ENCODE assay signal across 29 mouse cellular contexts in the genomic region with DNA sequence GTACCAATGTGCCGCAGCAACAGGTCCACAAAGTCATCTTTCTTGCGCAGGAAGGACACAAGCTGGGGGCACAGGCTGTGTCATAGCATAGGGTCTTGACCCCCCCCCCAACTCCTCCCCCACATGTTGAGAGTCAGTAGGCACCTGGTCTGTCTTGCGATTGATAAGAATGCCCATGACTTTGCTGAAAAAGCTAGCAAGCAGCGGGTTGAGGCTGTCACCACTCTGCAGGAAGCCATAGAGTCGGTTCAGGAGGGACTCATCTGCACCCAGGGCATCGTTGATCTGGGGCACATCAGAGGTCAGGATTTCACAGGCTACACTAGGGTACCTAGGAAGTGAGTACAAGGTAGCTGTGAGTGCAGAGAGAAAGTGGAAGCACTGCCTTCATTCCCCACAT. TPM values are rescaled to one million over a fixed set of nuclear protein-coding genes. Genes with fewer than 3 reads are reported as not detected.
DNase-seq lines count a peak whose midpoint lies in the region; ATAC-seq lines count a peak whose summit lies in the region.
"Had no signal": no experiment of that assay in that cellular context is flagged by ENCODE, and none has a peak within 500 bp of the region (broad histone marks: within the 10 kb centered on the region; RNA-seq: fewer than 3 reads in every experiment).

No protein-coding gene starts in this region.

- no peak overlapping the region for H3K4me3 ChIP-seq in liver, embryonic 11.5 days (ENCODE audit: low read depth, low read length)
- no peak overlapping the region for H3K4me3 ChIP-seq in midbrain, embryonic 11.5 days (ENCODE audit: low read depth, low read length)
- H3K4me3 ChIP-seq in midbrain, embryonic 16.5 days (ENCODE audit: low read depth, low read length), result no peak overlapping the region
- H3K4me3 ChIP-seq in liver, embryonic 13.5 days (replicated peaks), result no peak overlapping the region
- no peak overlapping the region for H3K4me3 ChIP-seq in hindbrain, embryonic 16.5 days (ENCODE audit: low read length)
- H3K4me3 ChIP-seq: forebrain, embryonic 12.5 days; forebrain, embryonic 15.5 days; heart, adult 2 months; heart, embryonic 10.5 days; heart, embryonic 13.5 days; hindbrain, embryonic 15.5 days had no signal

- peaks cover 23% of the 10 kb centered on the region for H3K4me1 ChIP-seq in liver, embryonic 11.5 days (replicated peaks; ENCODE audit: control insufficient read depth, insufficient read depth, low read length)
- no peaks in the 10 kb centered on the region for H3K4me1 ChIP-seq in midbrain, embryonic 11.5 days (ENCODE audit: control insufficient read depth, insufficient read depth, low read length)
- H3K4me1 ChIP-seq in midbrain, embryonic 16.5 days (ENCODE audit: control insufficient read depth, insufficient read depth, low read length), result no peaks in the 10 kb centered on the region
- peaks cover 50% of the 10 kb centered on the region for H3K4me1 ChIP-seq in liver, embryonic 13.5 days (replicated peaks)
- H3K4me1 ChIP-seq in hindbrain, embryonic 16.5 days (ENCODE audit: control insufficient read depth, insufficient read depth, low read depth, low read length), result no peaks in the 10 kb centered on the region
- H3K4me1 ChIP-seq: forebrain, embryonic 12.5 days; forebrain, embryonic 15.5 days; hindbrain, embryonic 15.5 days had no signal

- no peak overlapping the region for H3K9ac ChIP-seq in liver, embryonic 11.5 days (ENCODE audit: low read depth, low read length)
- no peak overlapping the region for H3K9ac ChIP-seq in midbrain, embryonic 11.5 days (ENCODE audit: low read length)
- H3K9ac ChIP-seq in midbrain, embryonic 16.5 days (ENCODE audit: low read depth, low read length), result no peak overlapping the region
- H3K9ac ChIP-seq in liver, embryonic 13.5 days, result no peak overlapping the region
- no peak overlapping the region for H3K9ac ChIP-seq in hindbrain, embryonic 16.5 days (ENCODE audit: low read depth, low read length)
- H3K9ac ChIP-seq: forebrain, embryonic 12.5 days; forebrain, embryonic 15.5 days; hindbrain, embryonic 15.5 days had no signal

- WGBS in liver, embryonic 11.5 days, result 59% methylated on average over 6 of the region's 6 CpGs
- WGBS in midbrain, embryonic 11.5 days, result 95% methylated on average over 6 of the region's 6 CpGs
- WGBS in midbrain, embryonic 16.5 days, result 89% methylated on average over 6 of the region's 6 CpGs
- 45% methylated on average over 6 of the region's 6 CpGs for WGBS in liver, embryonic 13.5 days (ENCODE audit: insufficient replicate concordance)
- WGBS in hindbrain, embryonic 16.5 days, result 96% methylated on average over 6 of the region's 6 CpGs

- ATAC-seq in liver, embryonic 11.5 days (replicated peaks; ENCODE audit: low FRiP score), result peak; percentile 32; the same call in 1 of the 2 replicates
- no peak for ATAC-seq in midbrain, embryonic 11.5 days (ENCODE audit: low FRiP score)
- ATAC-seq in midbrain, embryonic 16.5 days, result no peak
- ATAC-seq in liver, embryonic 13.5 days (ENCODE audit: low read depth), result peak; percentile 40; the same call in 1 of the 2 replicates
- peak; percentile 17; the same call in 1 of the 2 replicates for ATAC-seq in megakaryocyte-erythroid progenitor cell, adult 5-6 weeks (replicated peaks; ENCODE audit: low FRiP score, low TSS enrichment, poor library complexity, severe bottlenecking)
- ATAC-seq in hindbrain, embryonic 16.5 days, result no peak
- ATAC-seq: forebrain, embryonic 15.5 days had no signal

- no peaks in the 10 kb centered on the region for H3K9me3 ChIP-seq in liver, embryonic 11.5 days (ENCODE audit: control insufficient read depth, low read length)
- H3K9me3 ChIP-seq in midbrain, embryonic 11.5 days (ENCODE audit: control insufficient read depth, low read length), result no peaks in the 10 kb centered on the region
- no peaks in the 10 kb centered on the region for H3K9me3 ChIP-seq in midbrain, embryonic 16.5 days (replicated peaks; ENCODE audit: control insufficient read depth, low read length, poor library complexity, severe bottlenecking)
- no peaks in the 10 kb centered on the region for H3K9me3 ChIP-seq in liver, embryonic 13.5 days (replicated peaks)
- H3K9me3 ChIP-seq in hindbrain, embryonic 16.5 days (ENCODE audit: control insufficient read depth, low read length), result no peaks in the 10 kb centered on the region
- H3K9me3 ChIP-seq: forebrain, embryonic 12.5 days; forebrain, embryonic 15.5 days; heart, embryonic 10.5 days; heart, embryonic 13.5 days; hindbrain, embryonic 15.5 days had no signal

- H3K36me3 ChIP-seq in liver, embryonic 11.5 days (ENCODE audit: control insufficient read depth, insufficient read depth, low read length), result peaks cover 59% of the 10 kb centered on the region
- H3K36me3 ChIP-seq in midbrain, embryonic 11.5 days (ENCODE audit: control insufficient read depth, insufficient read depth, low read length), result peaks cover 23% of the 10 kb centered on the region
- H3K36me3 ChIP-seq in midbrain, embryonic 16.5 days (ENCODE audit: control insufficient read depth, insufficient read depth, low read length), result peaks cover 48% of the 10 kb centered on the region
- peaks cover 95% of the 10 kb centered on the region for H3K36me3 ChIP-seq in liver, embryonic 13.5 days
- peaks cover 41% of the 10 kb centered on the region for H3K36me3 ChIP-seq in hindbrain, embryonic 16.5 days (ENCODE audit: control insufficient read depth, insufficient read depth, low read length)

- H3K27ac ChIP-seq in liver, embryonic 11.5 days (ENCODE audit: low read depth, low read length), result 0 out of 2 replicates have a peak overlapping the region, but pooled peaks have one; percentile 9
- H3K27ac ChIP-seq in midbrain, embryonic 11.5 days (ENCODE audit: low read depth, low read length), result no peak overlapping the region
- no peak overlapping the region for H3K27ac ChIP-seq in midbrain, embryonic 16.5 days (ENCODE audit: low read length)
- peak overlapping the region; percentile 18 for H3K27ac ChIP-seq in liver, embryonic 13.5 days
- no peak overlapping the region for H3K27ac ChIP-seq in hindbrain, embryonic 16.5 days (ENCODE audit: low read depth, low read length)
- H3K27ac ChIP-seq: forebrain, embryonic 12.5 days; forebrain, embryonic 15.5 days; heart, adult 2 months; heart, embryonic 10.5 days; heart, embryonic 13.5 days; hindbrain, embryonic 15.5 days had no signal

- H3K27me3 ChIP-seq in liver, embryonic 11.5 days (replicated peaks; ENCODE audit: control insufficient read depth, insufficient read depth, low read length), result no peaks in the 10 kb centered on the region
- no peaks in the 10 kb centered on the region for H3K27me3 ChIP-seq in midbrain, embryonic 11.5 days (ENCODE audit: control insufficient read depth, insufficient read depth, low read length)
- H3K27me3 ChIP-seq in midbrain, embryonic 16.5 days (ENCODE audit: control insufficient read depth, insufficient read depth, low read depth, low read length), result no peaks in the 10 kb centered on the region
- no peaks in the 10 kb centered on the region for H3K27me3 ChIP-seq in liver, embryonic 13.5 days
- H3K27me3 ChIP-seq in hindbrain, embryonic 16.5 days (replicated peaks; ENCODE audit: control insufficient read depth, insufficient read depth, low read length), result no peaks in the 10 kb centered on the region
- H3K27me3 ChIP-seq: forebrain, embryonic 12.5 days; forebrain, embryonic 15.5 days; heart, embryonic 13.5 days; hindbrain, embryonic 15.5 days had no signal

- H3K4me2 ChIP-seq in liver, embryonic 11.5 days, result no peak overlapping the region
- no peak overlapping the region for H3K4me2 ChIP-seq in midbrain, embryonic 11.5 days
- no peak overlapping the region for H3K4me2 ChIP-seq in midbrain, embryonic 16.5 days (ENCODE audit: low read length)
- no peak overlapping the region for H3K4me2 ChIP-seq in liver, embryonic 13.5 days
- no peak overlapping the region for H3K4me2 ChIP-seq in hindbrain, embryonic 16.5 days (ENCODE audit: low read length)
- H3K4me2 ChIP-seq: forebrain, embryonic 12.5 days; forebrain, embryonic 15.5 days; heart, embryonic 13.5 days; hindbrain, embryonic 15.5 days had no signal

- DNase-seq in liver, embryonic 11.5 days (ENCODE audit: low spot score), result no peak
- no peak for DNase-seq in liver
- peak; percentile 21 for DNase-seq in midbrain, embryonic 11.5 days (ENCODE audit: low spot score, missing footprints)
- no peak for DNase-seq in liver, embryonic 13.5 days
- DNase-seq in gastrocnemius, adult 18-20 months (ENCODE audit: low spot score), result no peak
- DNase-seq: adrenal gland, adult 8-10 months; adrenal gland, postnatal 25 days; cerebellum, adult 11-12 months; cerebellum, adult 8-10 months; cerebellum, postnatal 10 days; cerebellum, postnatal 36 days; gastrocnemius, postnatal 10 days; gastrocnemius, postnatal 36 days; heart, adult 2 months; heart, postnatal 14 days; heart, postnatal 4 days had no signal

RNA-seq across cellular contexts. Expression of a gene that starts 12.0 kb away (rescaled TPM):
- polyA plus RNA-seq in liver, embryonic 11.5 days (2014; fragmentation: Nextera tagmentation; extraction: Ambion mirVana), result 12.9 and 18.0 TPM in 2 replicates
- 2.4 and 3.6 TPM in 2 replicates for polyA plus RNA-seq in midbrain, embryonic 11.5 days (2014; fragmentation: Nextera tagmentation; extraction: Ambion mirVana)
- polyA plus RNA-seq in midbrain, embryonic 16.5 days (2015; fragmentation: Nextera tagmentation; extraction: Ambion mirVana), result 2.1 and 2.4 TPM in 2 replicates
- 22.6 and 25.1 TPM in 2 replicates for polyA plus RNA-seq in liver, embryonic 13.5 days (2015; fragmentation: Nextera tagmentation; extraction: Ambion mirVana)
- total RNA-seq in megakaryocyte-erythroid progenitor cell, adult 5-6 weeks (2014; fragmentation: Nextera tagmentation), result 17.6 and 19.4 TPM in 2 replicates
- total RNA-seq in megakaryocyte-erythroid progenitor cell, adult 5-6 weeks (2017), result 7.7 and 15.6 TPM in 2 replicates
- polyA plus RNA-seq in hindbrain, embryonic 16.5 days (2015; fragmentation: Nextera tagmentation; extraction: Ambion mirVana), result 1.9 and 2.0 TPM in 2 replicates
- total RNA-seq in gastrocnemius, adult 18-20 months (2021), result 1 to 10 TPM; 2.3 to 2.6 TPM

RNA-seq across cellular contexts. Expression of a gene that starts 15.6 kb away (rescaled TPM):
- polyA plus RNA-seq in liver, embryonic 11.5 days (2014; fragmentation: Nextera tagmentation; extraction: Ambion mirVana), result 5.6 and 6.6 TPM in 2 replicates
- polyA plus RNA-seq in midbrain, embryonic 11.5 days (2014; fragmentation: Nextera tagmentation; extraction: Ambion mirVana), result 4.4 and 6.1 TPM in 2 replicates
- polyA plus RNA-seq in midbrain, embryonic 16.5 days (2015; fragmentation: Nextera tagmentation; extraction: Ambion mirVana), result 5.6 and 6.8 TPM in 2 replicates
- polyA plus RNA-seq in liver, embryonic 13.5 days (2015; fragmentation: Nextera tagmentation; extraction: Ambion mirVana), result 5.7 and 7.1 TPM in 2 replicates
- 81.4 and 118 TPM in 2 replicates for total RNA-seq in megakaryocyte-erythroid progenitor cell, adult 5-6 weeks (2014; fragmentation: Nextera tagmentation)
- 82.5 and 90.9 TPM in 2 replicates for total RNA-seq in megakaryocyte-erythroid progenitor cell, adult 5-6 weeks (2017)
- polyA plus RNA-seq in hindbrain, embryonic 16.5 days (2015; fragmentation: Nextera tagmentation; extraction: Ambion mirVana), result 4.3 and 6.2 TPM in 2 replicates
- 10 to 100 TPM; 45.8 to 46.6 TPM for total RNA-seq in gastrocnemius, adult 18-20 months (2021)

RNA-seq across cellular contexts. Expression of a gene that starts 39.4 kb away (rescaled TPM):
- not detected in 2 replicates for polyA plus RNA-seq in liver, embryonic 11.5 days (2014; fragmentation: Nextera tagmentation; extraction: Ambion mirVana)
- not detected in 2 replicates for polyA plus RNA-seq in midbrain, embryonic 11.5 days (2014; fragmentation: Nextera tagmentation; extraction: Ambion mirVana)
- 0.68 and 1.4 TPM in 2 replicates for polyA plus RNA-seq in midbrain, embryonic 16.5 days (2015; fragmentation: Nextera tagmentation; extraction: Ambion mirVana)
- not detected in 2 replicates for polyA plus RNA-seq in liver, embryonic 13.5 days (2015; fragmentation: Nextera tagmentation; extraction: Ambion mirVana)
- total RNA-seq in megakaryocyte-erythroid progenitor cell, adult 5-6 weeks (2014; fragmentation: Nextera tagmentation), result not detected in 2 replicates
- 0.46 TPM in 1 of 2 replicates, not detected in the other for total RNA-seq in megakaryocyte-erythroid progenitor cell, adult 5-6 weeks (2017)
- 0.91 and 1.1 TPM in 2 replicates for polyA plus RNA-seq in hindbrain, embryonic 16.5 days (2015; fragmentation: Nextera tagmentation; extraction: Ambion mirVana)
- not detected for total RNA-seq in gastrocnemius, adult 18-20 months (2021)
- total RNA-seq: adrenal gland, adult 8-10 months; adrenal gland, postnatal 25 days; gastrocnemius, postnatal 10 days; gastrocnemius, postnatal 36 days; granulocyte monocyte progenitor cell, adult 5-6 weeks; heart, adult 2 months; heart, postnatal 14 days; heart, postnatal 4 days had no signal
- polyA plus RNA-seq: activated CD4-positive, CD25-positive, alpha-beta regulatory T cell, adult 4 months; embryonic facial prominence, embryonic 11.5 days; embryonic facial prominence, embryonic 14.5 days; forebrain, embryonic 12.5 days; heart, embryonic 10.5 days; hindbrain, embryonic 11.5 days had no signal

RNA-seq across cellular contexts. Expression of a gene that starts 41.6 kb away (rescaled TPM):
- 132 and 137 TPM in 2 replicates for polyA plus RNA-seq in liver, embryonic 11.5 days (2014; fragmentation: Nextera tagmentation; extraction: Ambion mirVana)
- polyA plus RNA-seq in midbrain, embryonic 11.5 days (2014; fragmentation: Nextera tagmentation; extraction: Ambion mirVana), result 111 and 113 TPM in 2 replicates
- 169 and 181 TPM in 2 replicates for polyA plus RNA-seq in midbrain, embryonic 16.5 days (2015; fragmentation: Nextera tagmentation; extraction: Ambion mirVana)
- polyA plus RNA-seq in liver, embryonic 13.5 days (2015; fragmentation: Nextera tagmentation; extraction: Ambion mirVana), result 77.8 and 83.4 TPM in 2 replicates
- total RNA-seq in megakaryocyte-erythroid progenitor cell, adult 5-6 weeks (2014; fragmentation: Nextera tagmentation), result 69.0 and 77.0 TPM in 2 replicates
- total RNA-seq in megakaryocyte-erythroid progenitor cell, adult 5-6 weeks (2017), result 44.9 and 47.4 TPM in 2 replicates
- polyA plus RNA-seq in hindbrain, embryonic 16.5 days (2015; fragmentation: Nextera tagmentation; extraction: Ambion mirVana), result 175 and 188 TPM in 2 replicates
- total RNA-seq in gastrocnemius, adult 18-20 months (2021), result 10 to 100 TPM; 22.1 to 23.9 TPM

RNA-seq across cellular contexts. Expression of a gene that starts 47.2 kb away (rescaled TPM):
- polyA plus RNA-seq in liver, embryonic 11.5 days (2014; fragmentation: Nextera tagmentation; extraction: Ambion mirVana), result 0.66 and 1.0 TPM in 2 replicates
- 2.3 and 3.2 TPM in 2 replicates for polyA plus RNA-seq in midbrain, embryonic 11.5 days (2014; fragmentation: Nextera tagmentation; extraction: Ambion mirVana)
- 7.5 and 7.8 TPM in 2 replicates for polyA plus RNA-seq in midbrain, embryonic 16.5 days (2015; fragmentation: Nextera tagmentation; extraction: Ambion mirVana)
- 0.08 and 0.10 TPM in 2 replicates for polyA plus RNA-seq in liver, embryonic 13.5 days (2015; fragmentation: Nextera tagmentation; extraction: Ambion mirVana)
- total RNA-seq in megakaryocyte-erythroid progenitor cell, adult 5-6 weeks (2014; fragmentation: Nextera tagmentation), result not detected in 2 replicates
- not detected in 2 replicates for total RNA-seq in megakaryocyte-erythroid progenitor cell, adult 5-6 weeks (2017)
- 6.8 and 7.1 TPM in 2 replicates for polyA plus RNA-seq in hindbrain, embryonic 16.5 days (2015; fragmentation: Nextera tagmentation; extraction: Ambion mirVana)
- total RNA-seq in gastrocnemius, adult 18-20 months (2021), result under 1 TPM; 0.50 to 0.64 TPM
- total RNA-seq: granulocyte monocyte progenitor cell, adult 5-6 weeks had no signal
- polyA plus RNA-seq: activated CD4-positive, CD25-positive, alpha-beta regulatory T cell, adult 4 months had no signal

Comparison
In these comparisons a context has a peak if more than half of its experiments do, and no peak if none do; other contexts are left out.
1. ATAC-seq: peak in liver, embryonic 11.5 days (single experiment), liver, embryonic 13.5 days (single experiment) and megakaryocyte-erythroid progenitor cell, adult 5-6 weeks (single experiment); none in midbrain, embryonic 11.5 days (single experiment), midbrain, embryonic 16.5 days (single experiment) and hindbrain, embryonic 16.5 days (single experiment).
2. H3K27ac ChIP-seq: peak in liver, embryonic 11.5 days (single experiment) and liver, embryonic 13.5 days (single experiment); none in midbrain, embryonic 11.5 days (single experiment), midbrain, embryonic 16.5 days (single experiment) and hindbrain, embryonic 16.5 days (single experiment).